Mouse (Mus musculus): ENCODE measurements at regions not wholly inside any gene's neighbourhood (a gene's known extent, or its start where the extent isn't known, plus 50 kb on each side); places are given as distances from the start of the nearest gene placed in this dataset.

DNA sequence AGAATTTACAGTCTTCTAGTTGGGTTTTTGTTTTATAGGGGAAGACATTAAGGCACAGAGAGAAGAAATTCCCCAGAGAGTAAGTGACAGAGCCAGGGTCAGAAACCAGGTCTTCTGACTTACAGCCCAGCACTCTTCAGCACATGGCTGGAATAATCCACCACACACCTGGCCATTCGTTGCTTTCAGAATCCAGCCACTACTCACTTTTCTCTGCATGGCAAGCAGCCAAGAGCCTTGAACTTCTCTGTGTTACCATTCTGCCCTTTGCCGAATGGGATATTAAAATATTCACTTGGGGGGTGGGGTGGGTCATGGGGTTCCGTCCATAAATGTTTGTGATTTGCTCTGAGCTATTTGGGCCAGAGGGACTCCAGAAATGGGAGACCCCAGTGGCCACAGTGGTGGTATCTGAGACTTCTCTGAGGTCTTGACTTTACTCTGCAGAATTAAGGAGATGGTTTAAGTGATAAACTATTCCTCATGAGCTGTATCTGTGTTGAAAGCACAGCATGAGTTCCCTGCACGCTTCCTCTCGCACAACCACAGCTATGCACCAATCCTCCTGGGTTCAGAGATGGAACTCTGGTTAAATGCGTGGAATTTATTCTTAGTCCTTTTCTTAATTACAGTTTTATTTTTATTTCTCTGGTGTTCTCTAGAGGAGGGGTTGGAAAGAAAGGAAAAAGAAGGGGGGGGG is 488.9 kb upstream of the Tnc start:
- no peaks in the 10 kb centered on the region for H3K36me3 ChIP-seq
- H3K9me3 ChIP-seq (replicated peaks): no peaks in the 10 kb centered on the region
- H3K4me3 ChIP-seq (replicated peaks): no peak overlapping the region
- no peak overlapping the region for H3K9ac ChIP-seq (replicated peaks)
- no peaks in the 10 kb centered on the region for H3K27me3 ChIP-seq (replicated peaks)
- WGBS: 58% methylated on average over 6 of the region's 6 CpGs
- H3K27ac ChIP-seq (replicated peaks): no peak overlapping the region
- no peak for ATAC-seq (ENCODE audit: low FRiP score)
- no peak overlapping the region for H3K4me2 ChIP-seq
- H3K4me1 ChIP-seq: peaks cover 7% of the 10 kb centered on the region; the same call in 1 of the 2 replicates

DNA sequence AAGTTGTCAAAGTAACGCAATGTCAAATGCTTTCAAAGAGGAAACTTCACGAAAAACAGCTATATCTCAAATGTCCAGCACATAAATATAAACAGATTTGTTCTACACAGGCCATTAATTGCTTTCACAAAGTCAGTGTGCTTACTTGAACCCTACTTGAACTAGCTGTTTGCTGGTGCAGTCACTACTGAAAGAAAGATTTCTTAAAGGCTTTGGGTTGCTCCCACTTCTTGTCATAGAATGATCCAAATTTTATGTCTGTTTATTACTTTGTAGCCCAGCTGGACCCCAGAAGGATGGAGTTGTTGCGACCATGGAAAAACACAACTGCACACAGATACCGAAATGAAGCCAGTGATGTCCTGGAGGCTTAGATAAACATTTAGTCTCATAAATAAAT is 491.2 kb upstream of the Tnc start:
- Histone ChIP-seq H3K9ac (replicated peaks) (no peak overlapping the region), H3K4me2 (no peak overlapping the region), H3K27ac (replicated peaks) (no peak overlapping the region), H3K4me1 (peaks cover 7% of the 10 kb centered on the region; the same call in 1 of the 2 replicates), H3K27me3 (replicated peaks) (no peaks in the 10 kb centered on the region), H3K9me3 (replicated peaks) (no peaks in the 10 kb centered on the region), H3K36me3 (no peaks in the 10 kb centered on the region), H3K4me3 (replicated peaks) (no peak overlapping the region)
- 87% methylated on average over 4 of the region's 4 CpGs for WGBS
- no peak for ATAC-seq (ENCODE audit: low FRiP score)

DNA sequence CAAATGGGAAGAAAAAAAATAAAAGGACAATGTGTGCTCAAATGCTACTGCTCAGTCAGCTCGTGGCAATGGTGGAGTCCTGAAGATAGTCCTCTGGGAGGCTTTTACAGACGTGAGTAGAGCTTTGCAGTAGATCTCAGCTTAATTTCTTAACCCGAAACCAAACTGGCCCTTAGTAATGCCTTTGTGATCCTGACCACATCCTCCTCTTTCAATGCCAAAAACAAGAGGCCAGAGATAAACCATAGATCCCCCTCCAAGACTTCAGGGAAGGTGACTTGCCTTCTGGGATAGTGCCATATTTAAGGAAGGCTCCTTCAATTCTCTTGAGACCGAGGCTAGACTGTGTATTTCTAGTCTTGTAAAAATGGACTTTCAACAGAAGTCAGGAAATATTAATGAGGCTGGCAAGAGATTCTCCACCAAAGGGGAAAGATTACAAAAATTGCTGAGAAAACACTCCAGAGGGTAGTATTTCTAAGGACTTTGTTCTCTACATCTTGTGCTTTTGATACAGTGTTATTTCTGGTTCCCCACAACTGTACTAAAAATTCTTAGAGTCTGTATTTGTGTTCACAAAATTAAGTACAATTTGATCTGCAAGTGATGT is 497.9 kb upstream of the Tnc start:
- 85% methylated on average over 4 of the region's 4 CpGs for WGBS

DNA sequence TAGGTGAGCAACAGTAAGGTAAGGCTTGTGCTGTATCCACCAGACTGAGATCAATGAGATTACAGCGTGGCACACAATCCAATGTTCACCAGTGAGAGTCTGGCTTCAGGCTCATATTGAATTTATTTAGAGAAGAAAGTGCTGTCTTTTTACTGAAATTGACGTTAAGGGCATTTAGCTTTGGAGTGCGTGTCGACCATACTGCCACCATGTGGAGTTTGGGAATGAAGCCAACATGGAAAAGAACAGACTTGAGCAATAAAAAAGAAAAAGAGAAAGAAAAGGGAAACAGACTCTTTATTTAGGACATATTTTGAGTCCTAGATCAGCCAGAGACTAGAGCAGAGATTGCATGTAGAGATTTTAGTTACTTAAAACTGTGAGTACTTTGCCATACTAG is 499.6 kb upstream of the Tnc start:
- ATAC-seq (ENCODE audit: low FRiP score): no peak
- Histone ChIP-seq H3K27me3 (replicated peaks) (no peaks in the 10 kb centered on the region), H3K36me3 (no peaks in the 10 kb centered on the region), H3K4me2 (no peak overlapping the region), H3K27ac (replicated peaks) (no peak overlapping the region), H3K9ac (replicated peaks) (no peak overlapping the region), H3K4me3 (replicated peaks) (no peak overlapping the region), H3K4me1 (no peaks in the 10 kb centered on the region), H3K9me3 (replicated peaks) (no peaks in the 10 kb centered on the region)
- 60% methylated on average over 4 of the region's 4 CpGs for WGBS

More for the DNA sequence above, 497.9 kb upstream of the Tnc start:
- Histone ChIP-seq H3K9ac (replicated peaks) (no peak overlapping the region), H3K36me3 (no peaks in the 10 kb centered on the region), H3K27me3 (replicated peaks) (no peaks in the 10 kb centered on the region), H3K4me3 (replicated peaks) (no peak overlapping the region), H3K4me2 (no peak overlapping the region), H3K4me1 (no peaks in the 10 kb centered on the region), H3K9me3 (replicated peaks) (no peaks in the 10 kb centered on the region), H3K27ac (replicated peaks) (no peak overlapping the region)
- no peak for ATAC-seq (ENCODE audit: low FRiP score)

DNA sequence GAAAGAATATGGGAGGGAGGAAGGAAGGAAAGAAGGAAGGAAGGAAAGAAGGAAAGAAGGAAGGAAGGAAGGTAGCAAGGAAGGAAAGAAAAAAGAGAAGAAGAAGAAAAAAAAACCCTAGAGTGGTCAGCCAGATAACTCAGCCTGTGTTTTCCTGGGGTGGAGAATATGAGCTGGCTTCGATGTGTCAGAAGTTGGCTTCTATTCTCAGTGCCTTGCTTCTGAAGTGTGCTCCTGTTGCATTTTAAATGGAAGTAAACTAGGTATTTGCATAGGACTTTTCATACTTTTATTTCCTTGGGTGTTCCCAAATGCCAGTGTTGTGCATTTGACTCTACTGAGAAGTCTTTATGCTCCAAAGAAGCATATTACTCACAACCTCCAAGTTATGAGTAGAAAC is 515.7 kb upstream of the Tnc start:
- Histone ChIP-seq H3K4me3 (replicated peaks) (no peak overlapping the region), H3K27me3 (replicated peaks) (no peaks in the 10 kb centered on the region), H3K4me2 (no peak overlapping the region), H3K9ac (replicated peaks) (no peak overlapping the region), H3K9me3 (replicated peaks) (no peaks in the 10 kb centered on the region), H3K36me3 (no peaks in the 10 kb centered on the region), H3K4me1 (no peaks in the 10 kb centered on the region), H3K27ac (replicated peaks) (no peak overlapping the region)
- no peak for ATAC-seq (ENCODE audit: low FRiP score)
- WGBS: 97% methylated on average over 1 of the region's 1 CpGs

DNA sequence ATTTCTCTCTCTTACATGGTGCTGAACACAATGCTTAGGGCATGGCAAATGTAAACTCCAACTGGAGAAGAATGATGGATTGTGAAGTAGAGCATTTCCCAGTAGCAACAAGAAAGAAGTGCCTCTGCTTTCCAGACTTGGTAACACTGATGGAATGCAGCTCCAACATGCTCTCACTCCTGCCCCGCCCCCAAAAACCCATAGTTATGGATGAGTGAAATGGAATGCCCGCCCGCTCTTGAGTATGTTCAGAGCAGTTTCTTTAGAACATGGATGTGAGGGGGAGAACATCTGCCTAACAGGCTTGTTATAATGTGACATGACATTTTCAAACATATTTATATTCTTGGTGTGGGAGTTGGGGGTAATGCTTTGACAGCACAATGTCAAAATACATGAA is 517.2 kb upstream of the Tnc start:
- Histone ChIP-seq H3K4me3 (replicated peaks) (no peak overlapping the region), H3K27ac (replicated peaks) (no peak overlapping the region), H3K9me3 (replicated peaks) (no peaks in the 10 kb centered on the region), H3K4me2 (no peak overlapping the region), H3K27me3 (replicated peaks) (no peaks in the 10 kb centered on the region), H3K36me3 (no peaks in the 10 kb centered on the region), H3K9ac (replicated peaks) (no peak overlapping the region), H3K4me1 (no peaks in the 10 kb centered on the region)
- ATAC-seq (ENCODE audit: low FRiP score): no peak
- 91% methylated on average over 3 of the region's 3 CpGs for WGBS

DNA sequence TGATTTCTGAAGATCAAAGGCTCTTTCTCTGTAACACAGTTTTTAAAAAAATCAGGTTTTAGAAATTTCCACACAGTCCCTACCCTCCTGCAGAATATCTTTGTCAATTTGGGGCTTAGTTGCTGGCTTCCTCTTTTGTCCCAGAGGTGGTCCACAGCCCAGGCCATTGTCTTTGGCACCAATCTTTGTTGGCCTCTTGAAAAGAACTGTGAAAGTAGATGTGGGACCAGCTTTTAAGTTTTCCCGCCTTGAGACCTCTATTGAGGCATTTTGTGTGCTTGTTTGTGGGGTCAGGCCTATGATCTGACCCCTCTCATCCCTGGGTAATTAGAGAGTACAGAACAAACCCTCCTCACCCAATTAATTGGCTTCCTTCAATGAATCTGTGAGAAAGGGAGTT is 523.9 kb upstream of the Tnc start:
- Histone ChIP-seq H3K27ac (replicated peaks) (no peak overlapping the region), H3K9me3 (replicated peaks) (no peaks in the 10 kb centered on the region), H3K4me2 (no peak overlapping the region), H3K27me3 (replicated peaks) (no peaks in the 10 kb centered on the region), H3K4me3 (replicated peaks) (no peak overlapping the region), H3K4me1 (no peaks in the 10 kb centered on the region), H3K36me3 (no peaks in the 10 kb centered on the region), H3K9ac (replicated peaks) (no peak overlapping the region)
- ATAC-seq (ENCODE audit: low FRiP score): no peak
- WGBS: 23% methylated on average over 1 of the region's 1 CpGs

DNA sequence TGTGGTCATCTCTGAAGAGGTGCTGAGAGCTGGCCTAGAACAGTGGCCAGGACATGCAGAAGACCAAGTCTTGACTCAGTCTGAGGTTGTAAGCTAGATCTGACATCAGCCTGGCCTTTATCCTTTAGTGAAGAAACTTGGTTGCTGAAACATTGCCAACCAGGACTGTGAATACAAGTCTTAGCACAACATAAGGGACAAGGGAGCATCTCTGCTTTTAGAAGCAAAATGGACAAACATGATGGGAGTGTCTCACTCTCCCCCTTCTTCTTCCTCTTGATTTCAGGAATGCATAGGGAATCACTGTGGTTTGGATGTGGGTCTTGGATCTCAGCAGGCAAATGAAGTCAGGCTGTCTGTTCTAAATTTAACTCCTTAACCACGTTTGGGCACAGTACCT is 529.1 kb upstream of the Tnc start:
- no peak overlapping the region for H3K27ac ChIP-seq (replicated peaks)
- H3K9ac ChIP-seq (replicated peaks): no peak overlapping the region
- no peak overlapping the region for H3K4me2 ChIP-seq
- no peaks in the 10 kb centered on the region for H3K36me3 ChIP-seq
- no peaks in the 10 kb centered on the region for H3K4me1 ChIP-seq
- no peaks in the 10 kb centered on the region for H3K27me3 ChIP-seq (replicated peaks)
- WGBS: 58% methylated on average over 1 of the region's 1 CpGs
- H3K4me3 ChIP-seq (replicated peaks): no peak overlapping the region
- H3K9me3 ChIP-seq (replicated peaks): no peaks in the 10 kb centered on the region
- no peak for ATAC-seq (ENCODE audit: low FRiP score)

DNA sequence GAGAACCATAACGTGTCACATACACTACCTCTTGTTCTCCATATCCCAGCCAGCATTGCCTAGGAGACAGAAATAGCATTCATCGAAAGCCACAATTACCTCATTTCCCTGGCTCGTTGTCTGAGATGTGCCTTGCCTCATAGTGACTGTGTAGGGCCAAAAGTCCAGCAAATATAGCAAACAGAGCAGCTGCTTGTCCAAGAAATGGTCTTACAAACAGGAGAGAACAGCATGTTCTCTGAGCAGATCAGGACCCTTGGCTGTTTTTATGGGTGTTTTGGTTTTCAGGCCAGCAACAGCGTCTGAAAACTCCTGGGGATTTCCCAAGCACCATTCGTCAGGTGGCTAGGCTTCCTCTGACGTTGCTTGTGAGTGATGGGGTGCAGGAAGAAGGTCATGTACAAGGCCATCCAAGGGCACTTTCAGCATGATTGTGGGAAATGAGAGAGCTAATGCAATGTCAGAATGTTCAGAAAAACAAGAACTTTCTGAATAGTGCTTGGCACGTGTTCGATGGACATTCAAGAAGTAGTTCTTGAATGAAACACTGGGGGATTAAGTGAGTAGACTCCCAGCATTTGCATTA is 528.9 kb upstream of the Pappa start:
- Histone ChIP-seq H3K27me3 (replicated peaks) (no peaks in the 10 kb centered on the region), H3K9ac (replicated peaks) (no peak overlapping the region), H3K4me1 (no peaks in the 10 kb centered on the region), H3K9me3 (replicated peaks) (no peaks in the 10 kb centered on the region), H3K36me3 (no peaks in the 10 kb centered on the region), H3K27ac (replicated peaks) (no peak overlapping the region), H3K4me3 (replicated peaks) (no peak overlapping the region), H3K4me2 (no peak overlapping the region)
- no peak for ATAC-seq (ENCODE audit: low FRiP score)
- WGBS: 75% methylated on average over 8 of the region's 8 CpGs

DNA sequence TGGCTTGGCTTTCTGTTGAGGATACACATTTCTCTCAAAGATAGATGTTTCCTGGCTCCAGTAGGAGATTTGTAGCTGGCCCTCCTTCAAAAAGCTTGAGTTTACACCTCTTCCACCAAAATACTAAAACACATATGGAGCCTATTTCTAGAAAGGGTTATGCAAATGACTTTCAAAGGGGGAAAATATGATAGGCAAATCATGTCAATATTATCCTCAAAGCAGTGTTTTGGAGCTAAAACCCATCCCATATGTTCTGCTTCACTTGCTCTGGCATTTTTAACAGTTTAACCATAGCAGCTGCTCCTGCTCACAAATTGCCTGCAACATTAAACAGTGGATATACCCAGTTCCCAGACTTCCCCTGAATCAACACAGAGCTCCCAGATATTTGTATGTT is 525.5 kb upstream of the Pappa start:
- no peaks in the 10 kb centered on the region for H3K27me3 ChIP-seq (replicated peaks)
- H3K4me3 ChIP-seq (replicated peaks): no peak overlapping the region

DNA sequence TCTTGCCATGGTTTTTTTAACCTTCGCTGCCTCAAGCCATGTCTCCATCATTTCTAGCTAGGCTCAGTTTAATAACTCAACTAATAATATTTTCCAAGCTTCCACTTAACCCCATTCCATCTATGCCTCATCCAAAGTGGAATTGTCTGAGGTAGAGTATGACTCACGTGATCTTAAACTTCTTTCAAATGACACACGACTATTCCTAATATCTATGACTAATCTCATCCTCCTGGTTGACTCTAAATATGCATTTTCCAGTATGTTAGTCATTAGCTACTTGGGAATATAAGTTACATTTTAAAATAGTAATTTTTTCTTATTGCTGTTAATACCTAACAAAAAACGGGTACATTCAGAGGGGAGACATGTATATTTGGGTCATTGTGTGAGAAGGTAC is 524.8 kb upstream of the Pappa start:
- Histone ChIP-seq H3K27me3 (replicated peaks) (no peaks in the 10 kb centered on the region), H3K4me2 (no peak overlapping the region), H3K4me3 (replicated peaks) (no peak overlapping the region), H3K9me3 (replicated peaks) (no peaks in the 10 kb centered on the region), H3K9ac (replicated peaks) (no peak overlapping the region), H3K27ac (replicated peaks) (no peak overlapping the region), H3K4me1 (no peaks in the 10 kb centered on the region), H3K36me3 (no peaks in the 10 kb centered on the region)
- no peak for ATAC-seq (ENCODE audit: low FRiP score)
- 89% methylated on average over 4 of the region's 4 CpGs for WGBS

More for the DNA sequence above, 525.5 kb upstream of the Pappa start:
- H3K9ac ChIP-seq (replicated peaks): no peak overlapping the region
- ATAC-seq (ENCODE audit: low FRiP score): no peak
- no peak overlapping the region for H3K4me2 ChIP-seq
- H3K9me3 ChIP-seq (replicated peaks): no peaks in the 10 kb centered on the region
- no peaks in the 10 kb centered on the region for H3K4me1 ChIP-seq
- H3K27ac ChIP-seq (replicated peaks): no peak overlapping the region
- no peaks in the 10 kb centered on the region for H3K36me3 ChIP-seq

DNA sequence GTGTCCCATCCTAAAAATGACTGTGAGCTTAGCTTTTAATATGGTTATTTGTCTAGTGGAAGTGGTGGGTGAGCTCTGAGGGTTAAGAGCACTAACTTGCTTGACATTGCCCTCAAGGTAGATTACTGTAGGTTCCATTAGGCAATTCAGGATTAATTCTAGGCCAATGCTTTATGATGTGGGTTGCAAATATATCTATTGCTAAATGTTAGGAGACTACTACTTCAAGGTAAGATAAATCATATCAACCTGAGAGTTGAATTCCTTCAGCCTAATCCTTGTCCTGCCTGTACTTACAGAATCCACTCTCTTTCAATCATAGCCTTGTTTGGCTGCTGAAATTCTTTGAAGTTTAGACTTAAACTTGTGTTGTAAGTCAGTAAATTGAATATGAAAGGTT is 501.2 kb upstream of the Pappa start:
- Histone ChIP-seq H3K36me3 (no peaks in the 10 kb centered on the region), H3K9me3 (replicated peaks) (no peaks in the 10 kb centered on the region), H3K4me1 (no peaks in the 10 kb centered on the region), H3K4me2 (no peak overlapping the region), H3K9ac (replicated peaks) (no peak overlapping the region), H3K27me3 (replicated peaks) (no peaks in the 10 kb centered on the region), H3K27ac (replicated peaks) (no peak overlapping the region), H3K4me3 (replicated peaks) (no peak overlapping the region)
- no peak for ATAC-seq (ENCODE audit: low FRiP score)

All from neural tube, embryonic 15.5 days (tissue).